Mouse (Mus musculus): ENCODE data around the gene Rhoh. TPM values are rescaled to one million over a fixed set of nuclear protein-coding genes. Genes with fewer than 3 reads are reported as not detected.
A peak's percentile ranks its signal among the peaks of the same experiment; 100 is the strongest.

The Rhoh gene
- polyA plus RNA-seq, 1 experiment = 1.8 TPM

- Histone ChIP-seq H3K4me1 (ENCODE audit: control insufficient read depth, insufficient read depth, low read length) (no peaks in the 10 kb centered on the region), H3K4me3 (ENCODE audit: insufficient read depth, low read depth, low read length) (no peak overlapping the region), H3K27ac (ENCODE audit: insufficient read depth, low read depth, low read length) (no peak overlapping the region), H3K27me3 (replicated peaks; ENCODE audit: control insufficient read depth, insufficient read depth, low read length) (no peaks in the 10 kb centered on the region; the same call in 1 of the 2 replicates), H3K36me3 (ENCODE audit: control insufficient read depth, insufficient read depth, low read length) (no peaks in the 10 kb centered on the region)
- DNase-seq = no peak
- no peak for TF ChIP-seq POLR2A (IDR thresholded peaks at IDR 0.05; ENCODE audit: low read depth, low read length)
- TF ChIP-seq CTCF (conservative IDR thresholded peaks at IDR 0.05; ENCODE audit: insufficient read depth, insufficient read length, low read depth, low read length) = no peak
- WGBS = 56% methylated on average over 6 of the region's 6 CpGs
These were observed 1.6 kb upstream of the Rhoh start for GRCm38 (mm10) chr5:65859396-65859795.

GRCm38 (mm10) chr5:65860281-65861000 is 572 bp upstream of the Rhoh start:
- Histone ChIP-seq H3K4me3 (ENCODE audit: insufficient read depth, low read depth, low read length) (no peak overlapping the region), H3K27me3 (replicated peaks; ENCODE audit: control insufficient read depth, insufficient read depth, low read length) (no peaks in the 10 kb centered on the region; the same call in 1 of the 2 replicates), H3K36me3 (ENCODE audit: control insufficient read depth, insufficient read depth, low read length) (no peaks in the 10 kb centered on the region), H3K27ac (ENCODE audit: insufficient read depth, low read depth, low read length) (no peak overlapping the region), H3K4me1 (ENCODE audit: control insufficient read depth, insufficient read depth, low read length) (no peaks in the 10 kb centered on the region)
- TF ChIP-seq CTCF (conservative IDR thresholded peaks at IDR 0.05; ENCODE audit: insufficient read depth, insufficient read length, low read depth, low read length) (no peak), POLR2A (IDR thresholded peaks at IDR 0.05; ENCODE audit: low read depth, low read length) (no peak)
- no peak for DNase-seq
- 82% methylated on average over 12 of the region's 12 CpGs for WGBS

- no peaks in the 10 kb centered on the region for H3K4me1 ChIP-seq (ENCODE audit: control insufficient read depth, insufficient read depth, low read length)
- H3K36me3 ChIP-seq (ENCODE audit: control insufficient read depth, insufficient read depth, low read length) = no peaks in the 10 kb centered on the region
- 93% methylated on average over 7 of the region's 7 CpGs for WGBS
- no peak overlapping the region for H3K27ac ChIP-seq (ENCODE audit: insufficient read depth, low read depth, low read length)
- no peaks in the 10 kb centered on the region for H3K27me3 ChIP-seq (replicated peaks; ENCODE audit: control insufficient read depth, insufficient read depth, low read length)
- no peak overlapping the region for H3K4me3 ChIP-seq (ENCODE audit: insufficient read depth, low read depth, low read length)
- DNase-seq = no peak
- TF ChIP-seq CTCF (conservative IDR thresholded peaks at IDR 0.05; ENCODE audit: insufficient read depth, insufficient read length, low read depth, low read length) = no peak
- TF ChIP-seq POLR2A (IDR thresholded peaks at IDR 0.05; ENCODE audit: low read depth, low read length) = no peak
These were observed 1.4 kb downstream of the Rhoh start for GRCm38 (mm10) chr5:65862217-65862927.

GRCm38 (mm10) chr5:65863349-65863749 is 2.3 kb downstream of the Rhoh start:
- no peak for TF ChIP-seq CTCF (conservative IDR thresholded peaks at IDR 0.05; ENCODE audit: insufficient read depth, insufficient read length, low read depth, low read length)
- TF ChIP-seq POLR2A (IDR thresholded peaks at IDR 0.05; ENCODE audit: low read depth, low read length) = no peak
- Histone ChIP-seq H3K4me3 (ENCODE audit: insufficient read depth, low read depth, low read length) (0 out of 2 replicates have a peak overlapping the region, but pooled peaks have one; percentile 28), H3K27me3 (replicated peaks; ENCODE audit: control insufficient read depth, insufficient read depth, low read length) (no peaks in the 10 kb centered on the region), H3K4me1 (ENCODE audit: control insufficient read depth, insufficient read depth, low read length) (no peaks in the 10 kb centered on the region), H3K27ac (ENCODE audit: insufficient read depth, low read depth, low read length) (peak overlapping the region; percentile 50), H3K36me3 (ENCODE audit: control insufficient read depth, insufficient read depth, low read length) (no peaks in the 10 kb centered on the region)
- peak; percentile 18 for DNase-seq
- 68% methylated on average over 12 of the region's 12 CpGs for WGBS

- H3K36me3 ChIP-seq (ENCODE audit: control insufficient read depth, insufficient read depth, low read length) = no peaks in the 10 kb centered on the region
- no peaks in the 10 kb centered on the region for H3K27me3 ChIP-seq (replicated peaks; ENCODE audit: control insufficient read depth, insufficient read depth, low read length)
- H3K27ac ChIP-seq (ENCODE audit: insufficient read depth, low read depth, low read length) = no peak overlapping the region
- no peaks in the 10 kb centered on the region for H3K4me1 ChIP-seq (ENCODE audit: control insufficient read depth, insufficient read depth, low read length)
- no peak for DNase-seq
- TF ChIP-seq CTCF (conservative IDR thresholded peaks at IDR 0.05; ENCODE audit: insufficient read depth, insufficient read length, low read depth, low read length) = no peak
- no peak for TF ChIP-seq POLR2A (IDR thresholded peaks at IDR 0.05; ENCODE audit: low read depth, low read length)
- 94% methylated on average over 7 of the region's 7 CpGs for WGBS
- H3K4me3 ChIP-seq (ENCODE audit: insufficient read depth, low read depth, low read length) = no peak overlapping the region
These were observed 3.5 kb downstream of the Rhoh start for GRCm38 (mm10) chr5:65864486-65864885.

GRCm38 (mm10) chr5:65864946-65865345 is 3.9 kb downstream of the Rhoh start:
- TF ChIP-seq POLR2A (IDR thresholded peaks at IDR 0.05; ENCODE audit: low read depth, low read length) = no peak
- TF ChIP-seq CTCF (conservative IDR thresholded peaks at IDR 0.05; ENCODE audit: insufficient read depth, insufficient read length, low read depth, low read length) = no peak
- no peak overlapping the region for H3K4me3 ChIP-seq (ENCODE audit: insufficient read depth, low read depth, low read length)
- no peaks in the 10 kb centered on the region for H3K36me3 ChIP-seq (ENCODE audit: control insufficient read depth, insufficient read depth, low read length)
- no peaks in the 10 kb centered on the region for H3K4me1 ChIP-seq (ENCODE audit: control insufficient read depth, insufficient read depth, low read length)
- 80% methylated on average over 3 of the region's 3 CpGs for WGBS
- H3K27ac ChIP-seq (ENCODE audit: insufficient read depth, low read depth, low read length) = no peak overlapping the region
- no peaks in the 10 kb centered on the region for H3K27me3 ChIP-seq (replicated peaks; ENCODE audit: control insufficient read depth, insufficient read depth, low read length)
- DNase-seq = no peak

GRCm38 (mm10) chr5:65866591-65866990 is 5.6 kb downstream of the Rhoh start:
- no peak for TF ChIP-seq CTCF (conservative IDR thresholded peaks at IDR 0.05; ENCODE audit: insufficient read depth, insufficient read length, low read depth, low read length)
- TF ChIP-seq POLR2A (IDR thresholded peaks at IDR 0.05; ENCODE audit: low read depth, low read length) = no peak
- DNase-seq = no peak
- no peak overlapping the region for H3K4me3 ChIP-seq (ENCODE audit: insufficient read depth, low read depth, low read length)
- no peak overlapping the region for H3K27ac ChIP-seq (ENCODE audit: insufficient read depth, low read depth, low read length)
- no peaks in the 10 kb centered on the region for H3K4me1 ChIP-seq (ENCODE audit: control insufficient read depth, insufficient read depth, low read length)
- H3K27me3 ChIP-seq (replicated peaks; ENCODE audit: control insufficient read depth, insufficient read depth, low read length) = no peaks in the 10 kb centered on the region
- WGBS = 92% methylated on average over 6 of the region's 6 CpGs
- H3K36me3 ChIP-seq (ENCODE audit: control insufficient read depth, insufficient read depth, low read length) = no peaks in the 10 kb centered on the region
